Mouse (Mus musculus) intestine, embryonic 16.5 days (tissue): ENCODE measurements around the gene Epb41l1. TPM values are rescaled to one million over a fixed set of nuclear protein-coding genes. Genes with fewer than 3 reads are reported as not detected.

Experiments used
- ATAC-seq: fragments of 200-750 bp; cut with Nextera tagmentation; 2 replicates; pipeline ENCODE4 v1.8.0; 2017; ENCODE audit warnings: moderate TSS enrichment, moderate library complexity
- H3K27ac ChIP-seq: fragments of 300-500 bp; sonication (generic); 2 replicates; pipeline ENCODE4 v1.5.1; 2014; ENCODE audit warnings: mild to moderate bottlenecking, low read length
- H3K27me3 ChIP-seq: fragments of 300-500 bp; sonication (generic); replicated peaks from 2 replicates; pipeline ENCODE4 v1.6.1; 2014; ENCODE audit warnings: low read length, control low read depth, mixed read lengths; ENCODE audit not compliant: control insufficient read depth, insufficient read depth
- H3K36me3 ChIP-seq: fragments of 300-500 bp; sonication (generic); 2 replicates; pipeline ENCODE4 v1.6.1; 2014; ENCODE audit warnings: low read length, control low read depth; ENCODE audit not compliant: control insufficient read depth, insufficient read depth
- H3K4me1 ChIP-seq: fragments of 300-500 bp; sonication (generic); 2 replicates; pipeline ENCODE4 v1.6.1; 2014; ENCODE audit warnings: low read length, control low read depth, mixed read lengths; ENCODE audit not compliant: control insufficient read depth, insufficient read depth
- H3K4me2 ChIP-seq: fragments of 300-500 bp; sonication (generic); 2 replicates; pipeline ENCODE4 v1.6.1; 2014; ENCODE audit warnings: low read depth, low read length, control low read depth
- H3K4me3 ChIP-seq: fragments of 300-500 bp; sonication (generic); 2 replicates; pipeline ENCODE4 v1.5.1; 2014; ENCODE audit warnings: mild to moderate bottlenecking, low read length
- H3K9ac ChIP-seq: fragments of 300-500 bp; sonication (generic); 2 replicates; pipeline ENCODE4 v1.6.1; 2014; ENCODE audit warnings: low read depth, low read length
- H3K9me3 ChIP-seq: fragments of 300-500 bp; sonication (generic); 2 replicates; pipeline ENCODE4 v1.6.1; 2016; ENCODE audit warnings: low read length, control low read depth; ENCODE audit not compliant: control insufficient read depth
- WGBS: fragments of 180-500 bp; shearing (Covaris S2); extraction: QIAGEN DNeasy Blood & Tissue Kit; methylation state at CpG from one replicate; pipeline ENCODE4 v1.1.7; 2014; 5-methylcytosine and 5-hydroxymethylcytosine counted together
- polyA plus RNA-seq: library from polyadenylated mRNA; unstranded; fragments of >200 nt; fragmentation: Nextera tagmentation; extraction: Ambion mirVana; gene quantifications from 2 replicates; pipeline ENCODE4 v1.2.1, GENCODE M21; 2015

The Epb41l1 gene
- polyA plus RNA-seq, 1 experiment from 2014 or later = 1.7 TPM

DNA sequence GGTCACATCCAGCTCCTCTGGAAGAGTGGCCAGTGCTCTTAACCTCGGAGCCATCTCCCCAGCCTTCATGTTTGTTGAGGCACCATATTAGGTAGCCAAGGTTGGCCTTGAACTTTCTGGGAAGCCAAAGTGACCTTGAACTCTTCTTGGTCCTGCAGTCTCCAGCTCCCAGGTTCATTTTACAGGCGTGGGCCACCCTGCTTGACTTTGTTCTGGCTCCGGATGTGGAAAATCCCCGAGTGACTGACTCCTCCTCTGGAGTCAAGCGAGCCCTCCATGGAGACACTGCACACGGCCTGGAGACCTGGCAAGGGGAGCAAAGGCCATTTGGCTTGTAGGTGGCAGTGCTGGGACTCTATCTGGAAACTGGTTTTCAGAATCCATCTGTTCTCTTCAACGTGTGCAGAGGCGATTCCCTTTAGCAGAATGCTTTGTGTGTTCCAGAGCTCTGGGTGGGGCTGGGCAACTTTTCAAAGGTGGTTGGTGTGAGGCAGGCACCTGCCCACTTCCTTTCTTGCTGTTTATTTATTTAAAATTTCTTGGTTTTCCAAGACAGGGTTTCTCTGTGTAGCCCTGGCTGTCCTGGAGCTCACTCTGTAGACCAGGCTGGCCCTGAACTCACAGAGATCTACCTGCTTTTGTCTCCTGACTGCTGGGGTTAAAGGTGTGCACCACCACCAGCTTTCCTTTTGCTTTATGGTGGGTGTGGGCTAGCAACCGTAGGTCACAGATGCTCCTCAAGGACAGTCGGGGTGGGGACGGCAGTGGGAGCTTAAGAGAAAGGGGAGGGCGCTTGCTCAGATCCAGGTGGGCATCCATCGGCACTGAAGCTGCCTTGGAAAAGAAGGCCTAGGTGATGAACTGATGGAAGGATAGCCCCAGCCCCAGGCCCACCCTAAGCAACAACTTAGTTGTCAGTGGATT lies 30.8 kb downstream of the Epb41l1 start:
- no peak overlapping the region for H3K9ac ChIP-seq
- WGBS = 70% methylated on average over 13 of the region's 13 CpGs
- H3K27me3 ChIP-seq = no peaks in the 10 kb centered on the region
- no peaks in the 10 kb centered on the region for H3K9me3 ChIP-seq
- H3K4me1 ChIP-seq = peaks cover 26% of the 10 kb centered on the region
- H3K36me3 ChIP-seq = no peaks in the 10 kb centered on the region
- no peak overlapping the region for H3K4me3 ChIP-seq
- no peak for ATAC-seq
- no peak overlapping the region for H3K27ac ChIP-seq
- no peak overlapping the region for H3K4me2 ChIP-seq

DNA sequence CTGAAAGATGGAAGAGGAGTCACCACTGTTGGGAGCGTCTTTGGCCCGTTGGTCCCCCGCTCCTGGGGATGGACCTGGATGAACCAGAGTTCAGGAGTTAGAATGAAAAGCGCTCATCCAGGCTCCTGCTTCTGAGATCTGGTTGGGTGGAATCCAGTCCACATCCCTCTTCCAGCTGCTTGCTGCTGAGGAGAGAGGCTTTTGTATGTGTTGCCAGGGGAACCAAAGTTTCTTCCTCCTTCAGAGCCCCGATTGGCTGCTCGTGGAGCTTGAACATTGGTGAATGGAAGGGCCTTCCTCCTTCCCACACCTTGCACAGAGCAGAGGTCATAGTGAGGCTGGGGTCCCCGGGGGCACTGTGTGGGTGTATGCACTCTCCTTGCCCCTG lies 31.4 kb downstream of the Epb41l1 start:
- Histone ChIP-seq H3K36me3 (no peaks in the 10 kb centered on the region), H3K27me3 (no peaks in the 10 kb centered on the region), H3K9me3 (no peaks in the 10 kb centered on the region), H3K4me3 (no peak overlapping the region), H3K4me1 (peaks cover 20% of the 10 kb centered on the region), H3K4me2 (no peak overlapping the region), H3K9ac (no peak overlapping the region), H3K27ac (no peak overlapping the region)
- WGBS = 76% methylated on average over 7 of the region's 7 CpGs
- no peak for ATAC-seq

DNA sequence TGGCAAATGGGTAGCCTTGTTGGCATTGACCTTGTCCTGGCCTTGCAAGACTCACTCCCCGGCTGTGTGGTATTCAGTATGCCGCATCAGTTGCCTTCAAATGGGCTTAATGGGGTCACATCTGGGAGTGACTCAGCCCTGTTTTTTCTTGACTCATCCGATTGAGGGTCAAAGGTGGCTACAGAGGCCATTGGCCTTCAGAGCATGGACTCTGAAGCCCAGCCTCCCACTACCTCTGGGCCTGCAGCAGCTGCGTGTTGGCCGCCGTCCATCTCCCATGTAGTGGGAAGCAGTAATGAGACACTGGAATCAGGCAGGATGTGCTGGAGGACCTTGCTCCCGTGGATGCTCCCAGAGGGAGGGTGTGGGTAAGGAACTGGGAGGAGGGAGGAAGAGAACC lies 33.1 kb downstream of the Epb41l1 start:
- Histone ChIP-seq H3K27me3 (no peaks in the 10 kb centered on the region), H3K9me3 (no peaks in the 10 kb centered on the region), H3K36me3 (no peaks in the 10 kb centered on the region), H3K4me3 (no peak overlapping the region), H3K4me2 (no peak overlapping the region), H3K9ac (no peak overlapping the region), H3K27ac (no peak overlapping the region), H3K4me1 (peaks cover 14% of the 10 kb centered on the region)
- peak; percentile 40; the same call in 1 of the 2 replicates for ATAC-seq
- WGBS = 63% methylated on average over 7 of the region's 7 CpGs

DNA sequence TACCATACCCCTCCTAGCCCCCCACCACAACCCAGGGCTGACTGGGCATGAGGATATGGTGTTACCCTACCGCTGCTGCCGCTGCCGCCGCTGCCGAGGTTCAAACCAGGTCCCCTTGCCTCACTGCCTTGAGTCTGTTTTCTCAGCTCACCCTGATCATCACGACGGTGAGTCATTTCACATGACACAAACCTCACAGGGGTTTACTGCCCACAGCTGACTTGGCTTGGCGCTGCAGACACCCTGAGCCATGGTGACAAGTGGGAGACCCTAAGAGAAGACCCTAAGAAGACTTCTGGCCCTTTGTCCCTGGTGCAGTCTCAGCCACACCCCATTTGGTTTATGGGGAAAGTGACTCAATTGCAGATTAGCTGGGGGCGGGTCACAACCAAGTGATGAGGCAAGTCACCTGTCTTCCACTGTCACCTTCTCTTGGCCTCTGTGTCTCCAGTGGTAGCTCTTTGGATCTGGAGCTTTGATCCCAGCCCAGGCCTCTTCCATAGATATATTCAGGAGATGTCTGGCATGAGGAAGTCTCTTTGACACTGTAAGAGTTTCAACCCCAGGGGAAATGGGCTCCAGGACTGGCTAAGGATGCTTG lies 34.9 kb downstream of the Epb41l1 start:
- Histone ChIP-seq H3K27me3 (no peaks in the 10 kb centered on the region), H3K9me3 (no peaks in the 10 kb centered on the region), H3K27ac (no peak overlapping the region), H3K4me1 (peaks cover 15% of the 10 kb centered on the region), H3K9ac (no peak overlapping the region), H3K4me3 (no peak overlapping the region), H3K4me2 (no peak overlapping the region), H3K36me3 (no peaks in the 10 kb centered on the region)
- WGBS = 75% methylated on average over 9 of the region's 9 CpGs
- peak; percentile 24; the same call in 1 of the 2 replicates for ATAC-seq

DNA sequence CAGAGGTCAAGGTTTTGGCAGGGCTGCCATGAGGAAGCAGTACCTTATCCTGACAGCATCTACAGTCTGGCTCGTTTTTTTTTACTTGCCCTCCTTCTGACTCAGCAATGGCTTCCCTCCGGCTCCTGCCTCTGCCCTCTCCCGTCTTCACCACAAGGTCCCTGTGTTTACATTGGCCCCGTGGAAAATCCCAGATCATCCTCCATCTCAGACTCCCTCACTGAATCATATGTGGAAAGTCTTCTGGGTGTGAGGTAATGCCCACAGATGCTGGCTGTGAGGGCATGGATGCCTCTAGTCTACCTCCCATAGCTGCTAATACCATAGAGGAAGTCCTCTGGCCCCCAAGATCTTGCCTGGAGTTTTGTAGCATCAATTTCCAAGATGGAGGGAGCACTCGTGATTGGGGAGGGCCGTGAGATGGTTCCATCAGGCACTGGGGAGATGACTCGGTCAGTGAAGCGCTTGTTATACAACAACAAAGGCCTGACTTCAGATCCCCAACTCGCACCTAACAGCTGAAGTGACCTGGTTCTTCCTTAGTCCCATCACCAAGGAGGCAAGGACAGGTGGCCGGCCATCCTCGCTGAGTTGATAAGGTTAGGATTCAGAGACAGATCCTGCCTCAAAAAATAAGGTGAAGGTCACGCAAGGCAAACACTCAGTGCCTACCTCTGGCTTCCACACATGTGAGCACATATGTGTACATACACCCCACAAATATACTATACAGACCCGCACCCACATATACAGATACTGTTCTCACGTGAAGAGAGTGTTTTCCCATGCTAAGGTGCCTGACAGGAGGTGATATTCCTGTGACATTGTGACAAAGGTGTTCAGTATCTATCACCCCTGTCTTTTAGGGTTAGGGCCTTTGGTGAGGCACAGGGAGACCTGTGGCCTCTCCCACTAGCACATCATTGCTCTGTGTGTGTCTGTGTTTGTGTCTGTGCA lies 36.0 kb downstream of the Epb41l1 start:
- H3K27ac ChIP-seq = no peak overlapping the region
- no peak overlapping the region for H3K4me3 ChIP-seq
- no peak overlapping the region for H3K4me2 ChIP-seq
- no peaks in the 10 kb centered on the region for H3K27me3 ChIP-seq
- no peak; the same call in 1 of the 2 replicates for ATAC-seq
- no peaks in the 10 kb centered on the region for H3K9me3 ChIP-seq
- peaks cover 17% of the 10 kb centered on the region for H3K4me1 ChIP-seq
- WGBS = 71% methylated on average over 14 of the region's 14 CpGs
- H3K9ac ChIP-seq = no peak overlapping the region
- H3K36me3 ChIP-seq = no peaks in the 10 kb centered on the region

DNA sequence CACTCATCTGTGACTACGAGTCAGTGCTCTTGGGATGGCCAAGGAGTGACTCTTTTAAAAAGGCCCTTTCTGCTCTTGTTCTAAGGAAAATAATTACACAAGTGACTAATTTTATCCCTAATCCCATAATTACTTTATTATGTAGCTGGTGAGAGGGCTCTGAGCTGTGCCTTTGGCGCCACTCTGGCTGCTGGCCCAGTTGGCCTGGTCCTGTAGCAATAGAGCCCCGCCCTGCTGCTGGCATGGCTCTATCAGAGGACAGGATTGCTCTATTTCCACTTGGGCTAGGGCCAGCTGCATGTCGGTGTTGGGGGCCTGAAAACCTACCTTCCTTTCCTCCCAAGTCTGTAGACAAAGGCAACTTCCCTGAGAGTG lies 36.6 kb downstream of the Epb41l1 start:
- H3K27ac ChIP-seq = no peak overlapping the region
- no peak overlapping the region for H3K4me3 ChIP-seq
- peaks cover 20% of the 10 kb centered on the region for H3K4me1 ChIP-seq
- H3K27me3 ChIP-seq = no peaks in the 10 kb centered on the region
- H3K4me2 ChIP-seq = no peak overlapping the region
- H3K9ac ChIP-seq = no peak overlapping the region
- no peaks in the 10 kb centered on the region for H3K9me3 ChIP-seq
- no peaks in the 10 kb centered on the region for H3K36me3 ChIP-seq
- ATAC-seq = peak; percentile 65
- 40% methylated on average over 4 of the region's 4 CpGs for WGBS

DNA sequence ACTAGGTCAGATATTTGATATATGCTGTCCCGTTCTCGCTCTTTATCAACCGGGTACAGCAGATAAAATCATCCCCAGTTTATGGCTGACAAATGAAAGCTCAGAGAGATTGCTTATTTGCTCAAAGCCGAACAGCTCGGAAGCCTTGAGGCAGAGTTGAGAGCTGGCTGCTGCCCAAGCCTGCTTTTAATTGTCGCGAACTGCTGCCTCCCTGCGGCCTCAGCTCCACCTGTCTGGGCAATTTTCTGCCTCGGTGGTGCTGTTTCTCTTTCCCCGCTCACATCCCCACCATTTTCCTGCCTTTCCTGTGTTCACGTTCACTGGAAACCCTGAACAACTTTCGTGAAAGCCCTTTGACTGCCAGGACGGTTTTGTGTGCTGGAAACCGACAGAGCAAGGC lies 39.8 kb downstream of the Epb41l1 start:
- no peak for ATAC-seq
- H3K27me3 ChIP-seq = no peaks in the 10 kb centered on the region
- H3K36me3 ChIP-seq = no peaks in the 10 kb centered on the region
- no peaks in the 10 kb centered on the region for H3K9me3 ChIP-seq
- H3K9ac ChIP-seq = peak overlapping the region; percentile 30; the same call in 1 of the 2 replicates
- H3K4me3 ChIP-seq = no peak overlapping the region
- no peak overlapping the region for H3K4me2 ChIP-seq
- no peak overlapping the region for H3K27ac ChIP-seq
- peaks cover 24% of the 10 kb centered on the region for H3K4me1 ChIP-seq
- 28% methylated on average over 14 of the region's 14 CpGs for WGBS

DNA sequence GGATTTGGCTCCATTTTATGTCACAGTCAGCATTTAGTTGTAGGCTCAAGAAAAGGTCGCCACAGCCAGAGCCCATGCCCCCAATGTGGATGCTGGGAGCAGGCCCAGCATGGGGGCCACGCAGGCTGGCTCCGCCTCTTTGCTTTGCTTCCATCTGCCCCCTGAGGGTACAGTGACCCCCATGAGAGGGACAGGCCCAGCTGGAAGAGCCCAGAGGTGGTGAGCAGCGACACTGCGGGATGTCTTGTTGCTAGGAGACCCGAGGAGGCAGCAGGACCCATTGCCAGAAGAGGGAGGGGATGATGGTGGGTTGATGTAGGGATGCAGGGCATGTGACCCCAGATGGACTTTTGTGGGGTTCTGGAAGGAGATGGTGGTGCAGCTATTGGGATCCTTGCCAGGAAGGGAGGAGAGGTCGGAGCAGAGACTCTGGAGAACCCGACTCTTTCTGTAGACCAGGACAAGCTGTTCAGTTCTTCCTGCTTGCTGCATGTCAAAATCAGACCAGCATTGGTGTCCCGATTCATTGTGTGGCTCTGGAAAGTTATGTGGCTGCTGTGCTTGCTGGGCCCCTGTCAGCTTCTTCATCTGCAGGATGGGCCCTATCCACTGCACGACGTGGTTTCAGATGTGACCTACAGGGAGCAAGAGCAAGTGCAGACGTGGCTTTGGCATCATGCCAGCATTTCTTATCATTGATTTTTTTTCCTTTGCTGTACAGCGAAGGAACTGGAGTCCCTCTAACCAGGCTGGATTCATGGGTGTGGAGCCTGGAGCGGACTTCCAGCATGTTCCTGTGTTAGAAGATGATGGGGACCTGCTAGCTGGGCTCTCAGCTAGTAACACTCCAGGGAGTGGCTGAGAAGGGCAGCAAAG lies 41.7 kb downstream of the Epb41l1 start:
- Histone ChIP-seq H3K4me3 (no peak overlapping the region), H3K27me3 (no peaks in the 10 kb centered on the region), H3K9me3 (no peaks in the 10 kb centered on the region), H3K9ac (no peak overlapping the region), H3K36me3 (no peaks in the 10 kb centered on the region), H3K4me2 (no peak overlapping the region), H3K4me1 (peaks cover 16% of the 10 kb centered on the region; the same call in 1 of the 2 replicates), H3K27ac (no peak overlapping the region)
- peak; percentile 86 for ATAC-seq
- whole genome bisulfite sequencing = 44% methylated on average over 14 of the region's 14 CpGs
